Mouse (Mus musculus): ENCODE results near the gene Rbms3.
A peak's percentile ranks its signal among the peaks of the same experiment; 100 is the strongest.

Gene Rbms3

GRCm38 (mm10) chr9:117102198-117102930, 527.3 kb downstream of the Rbms3 start:
- DNase-seq (ENCODE audit: low spot score), result no peak

DNA sequence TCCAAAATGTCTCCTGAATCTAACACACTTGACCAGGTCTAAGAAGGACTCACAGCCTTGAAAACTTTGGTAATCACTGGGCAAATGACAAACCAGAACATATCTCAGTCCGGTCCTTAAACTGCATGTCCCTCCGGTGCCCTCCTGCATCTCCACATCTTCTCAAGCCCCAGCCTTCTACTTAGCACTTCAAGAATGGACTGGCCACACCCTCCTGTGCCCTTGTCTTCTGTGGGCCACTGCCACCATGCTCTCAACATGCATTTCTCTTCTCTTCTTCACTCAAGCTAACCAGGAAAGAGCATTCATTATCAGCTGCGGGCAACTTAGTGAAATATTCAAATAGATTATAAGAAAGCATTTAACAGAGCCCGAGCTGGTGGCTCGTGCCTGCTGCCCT, 529.5 kb downstream of the Rbms3 start:
- no peak for DNase-seq (ENCODE audit: low spot score)

DNA sequence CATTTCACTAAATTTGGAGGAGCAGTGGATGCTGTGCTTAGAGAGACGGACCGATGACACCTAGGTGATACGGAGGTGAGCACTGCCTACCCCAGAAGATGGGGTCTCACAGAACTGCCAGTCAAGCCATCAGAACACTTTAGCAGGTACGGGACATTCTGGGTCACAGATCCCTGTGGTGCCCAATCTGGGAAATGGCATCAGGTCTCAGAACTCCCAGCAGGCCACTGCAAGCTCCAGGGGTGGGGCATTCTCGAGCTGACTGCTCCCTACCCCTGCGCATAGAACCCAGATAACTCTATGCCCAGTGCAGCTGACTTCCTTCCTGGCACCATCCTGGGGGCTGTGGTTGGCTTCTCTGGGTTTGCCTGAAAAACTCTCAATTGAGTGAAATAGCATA, 536.2 kb downstream of the Rbms3 start:
- no peak for DNase-seq (ENCODE audit: low spot score)

GRCm38 (mm10) chr9:117092177-117092555, 537.5 kb downstream of the Rbms3 start:
- no peak for DNase-seq (ENCODE audit: low spot score)

GRCm38 (mm10) chr9:117091253-117092176, 538.2 kb downstream of the Rbms3 start:
- DNase-seq (ENCODE audit: low spot score), result no peak

DNA sequence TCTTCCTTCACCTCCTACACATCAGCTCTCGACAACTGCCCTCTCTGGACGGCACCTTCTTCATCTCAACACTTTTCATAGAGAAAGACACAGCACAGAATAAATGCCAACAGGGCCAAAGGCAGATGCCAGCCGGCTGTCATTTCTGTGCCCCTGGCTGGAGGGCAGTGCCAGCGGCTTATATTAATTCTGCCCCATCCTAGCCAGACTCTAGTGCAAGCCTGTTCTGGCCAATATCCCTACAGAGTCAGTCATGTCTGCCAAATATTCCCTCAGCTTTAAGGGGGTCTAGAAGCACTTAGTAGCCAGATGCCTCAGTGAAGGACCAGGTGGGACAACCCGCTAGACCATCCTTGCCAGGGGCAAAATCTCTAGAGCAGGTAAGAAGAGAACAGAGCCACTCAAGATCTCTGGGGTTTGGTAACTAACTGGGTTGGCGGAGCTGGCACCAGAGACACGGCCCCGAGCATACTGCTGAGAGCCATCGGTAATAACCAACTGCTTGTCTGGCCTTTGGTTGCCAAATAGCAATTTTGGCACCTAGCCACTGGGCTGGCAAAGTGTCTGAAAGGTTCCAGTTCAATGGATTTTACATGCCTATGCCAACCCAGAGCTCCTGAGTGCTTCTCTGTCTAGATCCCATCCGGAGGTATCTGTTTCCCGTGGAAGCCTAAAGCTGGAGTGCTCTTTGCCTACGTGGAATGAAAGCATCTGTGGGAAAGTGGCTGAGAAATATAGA, 540.1 kb downstream of the Rbms3 start:
- DNase-seq (ENCODE audit: low spot score), result no peak

DNA sequence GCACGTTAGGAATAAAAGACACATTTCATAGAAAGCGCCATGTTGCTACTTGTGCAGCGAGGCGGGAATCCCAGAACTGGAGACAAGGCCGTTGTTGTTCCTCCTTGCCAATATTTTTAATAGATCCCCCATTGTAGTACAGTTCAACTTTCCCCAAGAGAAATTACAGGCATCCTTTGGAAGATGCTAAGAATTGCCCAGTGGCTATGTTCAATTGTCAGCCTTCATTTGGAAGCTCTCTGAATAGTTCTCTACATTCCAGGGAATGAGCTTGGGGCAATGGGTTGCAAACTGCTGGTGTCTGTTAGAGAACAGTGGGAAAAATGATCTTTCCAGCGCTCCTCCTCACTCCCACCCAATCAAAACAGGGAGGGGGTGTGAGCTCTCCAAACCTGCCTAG, 541.4 kb downstream of the Rbms3 start:
- DNase-seq (ENCODE audit: low spot score), result no peak

DNA sequence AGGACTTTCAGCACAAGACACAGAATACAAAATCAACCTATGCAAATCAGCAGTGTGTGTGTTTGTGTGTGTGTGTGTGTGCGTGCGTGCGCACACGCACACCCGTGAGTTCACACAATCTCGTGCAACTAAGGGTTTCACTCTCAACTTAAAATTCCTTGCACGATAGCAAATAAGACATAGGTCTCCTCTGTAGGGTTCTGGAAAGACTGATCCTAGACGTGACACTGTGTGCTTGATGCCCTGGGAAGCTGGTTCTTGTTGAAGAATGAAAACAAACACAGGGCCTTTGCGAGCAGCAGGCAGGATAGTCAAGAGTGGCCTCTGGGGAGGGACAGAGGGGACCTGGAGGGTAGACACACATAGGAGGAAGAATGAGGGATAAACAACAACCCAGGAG, 544.0 kb downstream of the Rbms3 start:
- no peak for DNase-seq (ENCODE audit: low spot score)

DNA sequence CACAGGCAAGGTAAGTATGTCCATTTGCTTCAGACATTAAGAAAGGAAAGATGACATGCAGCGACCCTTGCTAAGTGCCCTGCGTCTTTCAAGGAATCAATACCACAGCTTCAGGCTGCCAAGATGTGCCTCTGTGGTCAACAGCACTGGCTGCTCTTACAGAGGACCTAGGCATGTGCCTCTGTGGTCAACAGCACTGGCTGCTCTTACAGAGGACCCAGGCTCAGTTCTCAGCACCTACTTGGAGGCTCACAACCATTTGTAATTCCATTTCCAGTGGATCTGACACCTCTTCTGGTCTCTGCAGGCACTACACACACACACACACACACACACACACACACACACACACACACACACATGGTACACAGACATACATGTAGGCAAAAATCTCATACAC, 545.2 kb downstream of the Rbms3 start:
- no peak for DNase-seq (ENCODE audit: low spot score)

DNA sequence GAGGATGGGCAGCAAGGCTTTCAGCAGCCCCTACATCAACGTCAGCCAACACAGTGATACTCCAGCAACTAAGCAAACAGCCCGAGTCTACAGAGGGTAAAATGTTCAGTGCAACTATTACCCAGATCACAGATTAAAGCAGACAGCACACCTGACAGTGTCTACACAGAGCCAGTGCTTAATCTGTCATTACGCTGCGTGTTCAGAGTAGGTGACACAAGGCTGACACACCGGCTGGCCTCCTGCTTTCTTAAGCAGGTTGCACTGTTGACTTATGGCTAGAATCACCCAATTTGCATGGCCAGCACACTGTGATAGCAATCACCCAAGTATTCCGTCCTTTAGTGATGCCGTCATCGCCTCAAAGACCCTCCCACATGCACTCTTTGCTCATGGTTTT, 550.2 kb downstream of the Rbms3 start:
- no peak for DNase-seq (ENCODE audit: low spot score)

DNA sequence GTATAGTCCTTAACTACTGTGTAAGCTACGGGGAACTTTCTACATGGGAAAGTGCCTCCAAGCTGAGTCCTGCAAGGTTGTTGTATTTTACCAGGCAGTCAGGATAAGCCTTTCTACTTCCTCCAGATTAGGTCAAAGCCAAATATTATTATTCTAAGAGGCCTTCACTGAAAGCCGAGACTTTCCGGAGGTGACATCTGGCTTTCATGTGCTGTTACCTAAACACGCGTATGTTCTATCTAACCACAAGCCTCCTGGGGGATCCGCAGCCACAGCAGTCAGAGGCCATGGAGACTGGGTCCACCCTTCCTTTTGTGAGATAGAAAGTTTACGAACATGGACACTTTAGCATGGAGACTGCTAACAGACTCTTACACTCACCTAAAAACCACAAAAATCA, 552.2 kb downstream of the Rbms3 start:
- no peak for DNase-seq (ENCODE audit: low spot score)

DNA sequence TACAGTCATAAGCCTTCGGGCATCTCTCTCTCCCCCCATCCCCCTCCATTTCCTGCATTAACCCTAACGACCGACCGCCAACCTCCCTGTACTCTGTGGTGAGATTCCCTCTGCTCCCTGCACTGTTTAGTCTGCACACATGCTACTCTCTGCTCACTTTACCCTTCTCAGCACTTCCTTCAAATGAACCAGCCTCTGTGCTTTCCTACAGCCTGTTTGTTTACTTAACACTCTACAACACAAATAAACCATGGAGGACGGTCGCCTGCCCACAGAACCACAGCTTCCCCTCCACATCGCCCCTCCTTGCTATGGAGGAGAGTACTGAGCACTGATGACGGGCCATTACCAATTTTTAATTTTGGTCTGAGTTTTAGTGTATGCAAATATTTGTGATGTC, 552.9 kb downstream of the Rbms3 start:
- DNase-seq (ENCODE audit: low spot score), result no peak

- peak; percentile 63 for DNase-seq (ENCODE audit: low spot score)
These were observed 557.1 kb downstream of the Rbms3 start for GRCm38 (mm10) chr9:117072433-117073099.

GRCm38 (mm10) chr9:117070616-117071015, 559.1 kb downstream of the Rbms3 start:
- DNase-seq (ENCODE audit: low spot score), result no peak

DNA sequence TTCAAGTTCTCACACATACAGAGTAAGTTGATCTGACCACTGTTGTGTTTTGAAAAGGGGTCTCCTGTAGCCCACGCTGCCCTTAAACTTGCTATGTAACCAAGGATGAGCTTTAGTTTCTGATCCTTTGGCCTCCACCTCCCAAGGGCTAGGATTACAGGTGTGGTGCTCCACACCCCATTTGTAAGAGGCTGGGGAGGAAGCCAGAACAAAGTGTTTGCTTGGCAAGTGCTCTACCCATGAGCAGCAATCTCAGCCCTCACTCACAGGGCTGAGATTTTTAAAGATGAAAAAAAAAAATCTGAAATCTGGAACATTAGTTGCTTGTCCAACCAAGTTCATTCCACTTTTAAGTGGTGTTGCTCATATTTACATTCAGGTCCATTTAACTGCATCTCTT, 560.5 kb downstream of the Rbms3 start:
- DNase-seq (ENCODE audit: low spot score), result peak; percentile 77

- DNase-seq (ENCODE audit: low spot score), result peak; percentile 31
These were observed 561.9 kb downstream of the Rbms3 start for GRCm38 (mm10) chr9:117067703-117068419.

- DNase-seq (ENCODE audit: low spot score), result no peak
These were observed 563.2 kb downstream of the Rbms3 start for GRCm38 (mm10) chr9:117066502-117066901.

- no peak for DNase-seq (ENCODE audit: low spot score)
These were observed 564.1 kb downstream of the Rbms3 start for GRCm38 (mm10) chr9:117065601-117066000.

DNA sequence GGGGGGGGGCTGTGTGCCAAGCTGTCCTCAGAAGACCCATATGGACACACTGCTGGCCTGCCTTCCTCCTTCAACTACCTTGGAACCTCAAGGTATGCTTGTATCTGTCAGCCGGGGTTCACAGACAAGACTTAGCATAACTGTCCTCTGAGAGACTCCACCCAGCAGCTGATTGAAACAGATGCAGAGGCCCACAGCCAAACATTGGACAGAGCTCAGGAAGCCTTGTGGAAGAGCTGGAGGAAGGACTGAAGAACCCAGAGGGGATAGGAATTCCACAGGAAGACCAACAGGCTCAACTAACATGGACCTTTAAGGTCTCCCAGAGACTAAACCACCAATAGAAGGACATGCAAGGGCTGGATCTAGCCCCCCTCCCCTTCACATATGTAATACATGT, 570.1 kb downstream of the Rbms3 start:
- DNase-seq (ENCODE audit: low spot score), result no peak

GRCm38 (mm10) chr9:117059135-117059534, 570.6 kb downstream of the Rbms3 start:
- DNase-seq (ENCODE audit: low spot score), result no peak

GRCm38 (mm10) chr9:117051935-117052334, 577.8 kb downstream of the Rbms3 start:
- no peak for DNase-seq (ENCODE audit: low spot score)
